Mouse (Mus musculus) testis, adult 2 months (tissue): ENCODE measurements at regions not wholly inside any gene's neighbourhood (a gene's known extent, or its start where the extent isn't known, plus 50 kb on each side); places are given as distances from the start of the nearest gene placed in this dataset.

ENCODE experiments used
- CTCF ChIP-seq: fragments of 200-500 bp; IDR thresholded peaks from 2 replicates; pipeline ENCODE4 v1.5.1; 2012; ENCODE audit warnings: low read depth, mild to moderate bottlenecking, inconsistent platforms, low read length, moderate library complexity; ENCODE audit not compliant: control insufficient read depth, insufficient read depth, insufficient replicate concordance
- POLR2A ChIP-seq: fragments of 200-500 bp; IDR thresholded peaks from 2 replicates; pipeline ENCODE4 v1.6.1; 2012; ENCODE audit warnings: low read depth, mild to moderate bottlenecking, inconsistent platforms, low read length, moderate library complexity; ENCODE audit not compliant: control insufficient read depth

- TF ChIP-seq CTCF (no peak), POLR2A (no peak)
Observed at GRCm38 (mm10) chr8:118017261-118017660, 215.5 kb upstream of the Mphosph6 start.
